Mouse (Mus musculus) urinary bladder, postnatal 25 days (tissue): Measurements from ENCODE around the gene Midn.
A peak's percentile ranks its signal among the peaks of the same experiment; 100 is the strongest.

ENCODE experiments used
- DNase-seq: peaks from one replicate; pipeline ENCODE4 v3.0.0; 2022; ENCODE audit warnings: low spot score

Midn gene

DNA sequence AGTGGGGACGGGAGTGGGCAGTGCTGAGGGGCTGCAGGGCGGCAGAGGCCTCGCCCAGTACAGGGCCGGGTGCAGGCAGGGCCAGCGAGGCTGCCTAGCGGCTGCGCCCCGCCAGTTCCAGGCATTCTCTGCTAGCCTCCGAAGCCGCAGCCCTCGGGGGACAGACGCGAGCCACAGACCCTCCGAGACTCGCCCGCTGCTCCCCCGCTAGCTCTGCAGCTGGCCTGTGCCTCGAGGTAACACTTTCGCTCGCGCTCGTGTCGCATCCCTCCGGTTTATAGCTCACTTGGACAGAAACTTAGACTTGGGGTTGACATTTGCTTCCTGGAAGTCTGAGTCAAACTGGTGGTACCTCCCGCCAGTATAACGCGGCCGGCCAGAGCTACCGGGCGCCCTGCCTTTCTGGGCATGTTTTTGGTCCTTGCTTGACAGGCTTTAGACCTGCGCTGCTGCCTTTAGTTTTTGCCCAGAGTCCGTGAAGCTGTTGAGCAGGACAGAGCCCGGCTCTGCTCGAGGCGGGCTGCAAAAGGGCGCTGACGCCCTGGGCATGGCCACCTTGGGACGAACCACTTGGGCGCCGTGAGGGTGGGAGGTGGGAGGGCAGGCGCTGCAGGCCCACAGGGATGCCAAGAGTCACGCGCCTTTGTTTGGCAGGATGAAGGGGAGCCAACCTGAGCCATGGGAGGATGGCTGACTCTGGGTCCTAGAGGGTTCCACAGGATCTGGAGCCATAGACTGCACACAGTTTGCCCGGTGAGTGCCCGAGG lies 23.9 kb downstream of the Midn start:
- no peak for DNase-seq

DNA sequence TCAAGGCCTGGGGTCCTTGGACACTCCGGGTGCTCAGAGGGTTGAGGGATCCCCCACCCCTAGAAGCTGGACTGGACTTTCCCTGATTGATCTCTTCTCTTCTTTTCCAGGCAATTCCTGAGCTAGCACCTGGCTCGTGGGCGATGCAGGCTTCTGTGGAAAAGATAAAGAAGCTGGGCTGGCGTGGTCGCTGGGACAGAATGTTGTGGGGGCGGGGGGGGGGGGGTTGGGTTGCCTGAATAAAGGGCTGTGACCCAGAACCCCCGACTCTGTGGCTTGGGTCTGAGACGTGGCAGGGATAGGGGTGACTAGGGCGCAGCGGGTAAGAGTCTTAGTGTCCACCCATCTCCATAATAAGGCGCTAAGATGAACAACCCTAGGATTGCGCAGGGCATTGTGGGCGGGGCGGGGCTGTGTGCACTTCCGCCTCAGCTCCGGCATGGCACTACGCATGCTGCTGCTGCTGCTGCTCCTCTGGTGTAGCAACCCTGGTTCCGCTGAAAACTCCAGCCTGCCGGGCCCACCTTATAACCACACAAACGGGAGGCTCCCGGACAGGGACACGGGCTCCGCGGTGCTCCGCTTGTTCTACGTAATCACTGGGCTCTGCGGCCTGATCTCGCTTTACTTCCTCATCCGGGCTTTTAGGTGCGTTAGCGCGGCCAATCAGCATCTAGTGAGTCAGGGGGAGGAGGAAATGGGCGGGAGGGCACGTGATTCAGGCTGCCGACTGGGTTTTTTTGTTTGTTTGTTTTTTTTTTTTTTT lies 24.6 kb downstream of the Midn start, which contains the start of gene 1600002K03Rik:
Gene 1600002K03Rik (plus strand): TSS at position 418 of the 766 bp plus-strand sequence.
- DNase-seq, result peak; percentile 81

DNA sequence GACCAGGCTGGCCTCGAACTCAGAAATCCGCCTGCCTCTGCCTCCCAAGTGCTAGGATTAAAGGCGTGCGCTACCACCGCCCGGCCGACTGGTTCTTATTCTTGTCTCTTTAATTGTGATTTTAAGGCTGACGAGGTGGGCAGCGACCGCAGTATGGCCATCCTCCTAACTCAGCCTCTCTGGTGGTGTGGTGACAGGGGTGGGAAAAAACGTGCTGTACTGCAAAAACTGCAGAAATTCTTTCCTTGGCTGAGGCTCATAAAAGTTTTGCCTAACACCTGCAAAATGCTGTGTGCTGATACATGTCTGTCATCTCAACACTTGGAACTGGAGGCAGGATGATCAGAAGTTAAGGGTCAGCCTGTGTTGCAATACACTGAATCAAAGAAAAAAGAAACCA lies 25.3 kb downstream of the Midn start:
- DNase-seq, result no peak

DNA sequence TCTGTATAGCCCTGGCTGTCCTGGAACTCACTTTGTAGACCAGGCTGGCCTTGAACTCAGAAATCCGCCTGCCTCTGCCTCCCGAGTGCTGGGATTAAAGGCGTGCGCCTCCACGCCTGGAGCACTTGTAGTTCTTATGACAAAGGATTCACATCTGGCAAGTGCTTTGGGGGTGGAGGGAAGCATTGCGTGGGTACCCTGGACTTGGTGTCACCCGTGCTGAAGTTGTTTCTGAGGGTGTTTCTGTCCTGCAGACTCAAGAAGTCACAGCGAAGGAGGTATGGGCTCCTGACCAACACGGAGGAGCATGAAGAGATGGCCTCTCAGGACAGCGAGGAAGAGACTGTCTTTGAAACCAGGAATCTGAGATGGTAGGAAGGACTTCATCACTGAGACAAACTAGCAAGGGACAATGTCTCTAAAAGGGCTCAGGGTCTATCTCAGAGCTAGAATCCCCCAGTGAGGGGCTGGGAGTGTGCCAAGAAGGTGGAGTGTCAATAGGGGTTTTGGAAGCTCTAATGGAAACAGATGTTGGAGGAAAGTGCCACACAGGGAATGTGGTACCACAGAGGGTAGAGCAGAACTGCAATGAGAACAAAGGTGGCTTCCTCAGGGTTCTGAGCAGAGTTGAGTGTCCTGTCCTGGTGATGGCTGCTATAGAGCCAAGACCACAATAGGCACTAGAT lies 26.0 kb downstream of the Midn start:
- no peak for DNase-seq

DNA sequence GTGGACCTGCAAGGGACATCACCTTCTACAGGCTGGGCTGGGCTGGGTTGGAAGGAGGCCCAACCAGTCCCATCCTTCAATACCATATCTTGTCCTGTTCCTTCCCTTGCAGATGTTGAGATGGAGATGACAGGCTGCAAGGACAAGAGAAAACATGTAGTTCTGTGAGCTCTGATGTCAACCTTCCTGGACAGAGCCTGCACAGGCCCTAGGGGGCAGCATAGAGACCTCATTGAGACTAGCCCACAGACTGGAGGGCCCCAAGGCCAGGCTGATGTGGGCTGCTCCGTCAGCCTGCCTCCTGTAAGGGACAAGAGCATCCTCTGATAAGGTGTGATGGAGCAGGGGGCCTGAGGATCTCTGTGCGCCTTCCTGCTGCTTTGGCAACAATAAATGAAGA lies 26.6 kb downstream of the Midn start:
- DNase-seq, result no peak

DNA sequence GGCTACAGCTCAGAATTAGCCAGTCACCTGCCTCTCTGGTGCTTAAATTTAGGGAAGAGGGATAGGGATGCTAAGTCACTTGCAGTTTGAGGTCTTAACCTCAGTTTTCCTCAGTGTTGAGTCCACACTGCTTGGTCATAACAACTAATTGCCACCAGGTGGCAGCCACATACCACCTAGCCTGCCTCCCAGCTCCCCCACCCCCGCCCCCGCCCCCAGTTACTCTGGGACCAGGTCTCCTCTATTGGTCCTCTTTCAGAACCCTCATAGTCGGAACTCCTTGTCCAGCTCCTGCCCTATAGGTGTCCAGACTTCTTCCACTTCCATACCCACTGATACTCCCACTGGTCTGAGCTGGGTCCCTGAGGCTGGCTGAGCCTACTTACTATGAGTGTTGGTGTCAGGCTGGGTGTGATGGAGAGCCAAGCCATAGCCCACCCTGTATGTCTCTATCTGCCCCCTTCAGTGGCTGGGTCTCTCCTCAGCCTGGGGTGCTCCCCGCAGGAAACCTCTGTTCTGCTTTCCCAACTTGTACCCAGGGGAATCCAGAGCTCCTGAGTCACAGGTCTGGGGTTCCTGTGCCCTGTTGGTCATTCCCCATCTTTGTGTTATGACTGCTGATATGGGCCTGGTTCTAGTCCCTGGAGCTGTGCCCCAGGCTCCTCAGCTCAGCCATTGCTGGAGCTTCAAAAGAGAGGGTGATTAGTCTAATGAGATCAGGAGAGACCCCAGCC lies 27.6 kb downstream of the Midn start:
- no peak for DNase-seq

DNA sequence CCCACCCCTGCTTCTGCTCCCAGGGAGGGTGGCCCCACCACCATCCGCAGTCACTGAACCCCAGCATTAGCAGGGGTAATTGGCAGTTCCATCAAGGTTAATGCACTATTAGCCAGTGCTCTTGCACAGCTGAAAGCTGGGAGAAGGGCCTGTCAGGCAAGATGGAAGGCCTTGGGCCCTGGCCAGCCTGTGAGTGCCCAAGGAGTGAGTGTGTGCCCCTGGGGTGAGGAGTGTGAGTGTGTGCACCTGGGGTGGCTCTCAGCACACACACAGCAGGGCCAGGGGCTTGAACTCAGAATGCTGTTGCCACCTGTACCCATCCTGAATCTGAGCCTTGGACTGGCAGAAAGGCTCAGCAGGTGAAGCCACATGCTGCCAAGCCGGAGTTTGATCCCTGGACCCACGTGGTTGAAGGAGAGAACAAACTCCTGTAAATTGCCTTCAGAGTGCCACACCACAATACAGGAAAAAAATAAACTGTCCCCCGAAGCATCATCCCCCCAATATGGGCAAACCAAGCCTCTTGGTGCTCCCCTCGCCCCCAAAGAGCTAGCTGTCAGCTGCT lies 28.3 kb downstream of the Midn start:
- DNase-seq, result no peak

DNA sequence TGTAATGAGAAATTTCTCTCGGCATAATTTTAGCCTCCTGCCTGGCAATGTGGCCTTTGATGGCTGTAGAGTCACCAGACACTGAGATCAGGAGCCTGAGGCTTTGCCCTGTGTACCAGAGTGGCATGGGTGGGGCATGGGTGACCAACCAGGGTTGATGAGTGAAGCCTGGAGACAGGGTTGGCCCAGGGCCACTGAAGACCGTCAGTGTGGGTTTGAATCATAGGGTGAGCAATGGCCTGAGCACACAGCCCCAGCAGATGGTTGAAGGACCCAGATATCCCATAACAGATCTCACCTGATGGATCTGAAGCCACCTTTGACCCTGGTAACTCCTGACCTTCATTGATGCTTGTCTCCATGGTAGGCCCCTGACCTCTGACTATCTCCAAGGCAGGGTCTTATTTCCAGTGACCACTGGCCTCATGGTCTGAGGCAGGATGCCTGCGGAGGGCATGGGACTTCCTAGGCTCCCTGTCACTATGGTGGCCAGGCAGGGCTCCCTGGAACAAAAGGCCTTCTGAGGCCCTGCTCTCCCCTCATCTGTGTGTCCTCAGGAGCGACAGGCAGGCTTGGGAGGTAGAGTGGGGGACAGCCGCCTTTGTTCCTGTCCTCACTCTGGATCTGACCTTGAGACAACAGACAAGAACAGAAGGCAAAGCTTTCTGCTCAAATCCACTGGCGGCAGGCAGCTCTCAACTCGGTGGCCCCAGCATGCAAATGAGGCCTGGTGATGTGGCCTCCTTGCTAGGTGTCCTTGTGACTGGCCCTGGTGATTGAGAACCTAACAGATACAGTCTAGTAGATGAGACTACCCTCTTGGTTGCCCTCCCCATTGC lies 29.6 kb downstream of the Midn start:
- DNase-seq, result no peak

DNA sequence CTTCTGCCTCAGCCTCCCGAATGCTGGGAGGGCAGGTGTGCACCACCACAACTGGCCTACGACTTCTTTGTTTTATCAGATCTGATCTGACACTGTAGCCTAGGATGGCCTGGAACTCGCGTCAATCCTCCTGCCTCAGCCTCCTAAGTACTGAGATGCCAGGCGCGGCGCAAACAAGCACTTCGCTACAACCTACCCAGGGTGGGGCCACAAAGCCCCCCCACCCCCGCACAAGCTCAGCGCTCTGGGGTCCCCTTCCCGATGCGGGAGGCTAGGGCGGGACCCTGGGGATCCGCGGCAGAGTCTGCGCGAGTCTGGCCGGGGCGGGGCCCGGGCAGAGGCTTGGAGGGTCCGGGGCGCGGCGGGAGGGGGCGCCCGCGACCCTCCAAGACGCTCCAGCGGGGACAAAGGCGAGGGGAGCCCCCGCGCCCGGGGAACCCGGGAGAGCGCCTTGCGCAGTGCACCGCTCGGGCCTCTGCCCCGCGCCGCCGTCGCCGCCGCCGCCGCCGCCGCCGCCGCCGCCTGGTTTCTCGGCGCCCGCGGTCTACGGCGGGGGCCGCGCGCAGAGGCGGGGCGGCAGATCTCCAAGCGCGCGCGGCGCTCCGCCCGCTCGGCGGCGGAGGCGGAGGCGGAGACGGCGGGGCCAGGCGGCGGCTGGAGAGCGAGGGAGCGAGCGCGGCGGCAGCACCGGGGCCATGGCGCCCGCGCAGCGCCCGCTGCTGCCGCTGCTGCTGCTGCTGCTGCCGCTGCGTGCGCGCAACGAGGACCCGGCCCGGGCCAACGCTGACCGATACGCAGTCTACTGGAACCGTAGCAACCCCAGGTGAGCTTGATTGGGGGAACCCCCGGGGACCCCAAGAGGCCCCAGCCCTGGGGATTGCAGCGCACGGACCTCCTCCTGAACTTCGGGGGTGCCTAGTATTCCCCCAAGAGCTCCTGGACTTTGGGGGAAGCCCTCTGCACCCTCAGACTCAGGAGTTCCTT lies 31.3 kb downstream of the Midn start, which contains the start of gene Efna2:
Gene Efna2 (plus strand): TSS at position 415 of the 984 bp plus-strand sequence.
- no peak for DNase-seq

DNA sequence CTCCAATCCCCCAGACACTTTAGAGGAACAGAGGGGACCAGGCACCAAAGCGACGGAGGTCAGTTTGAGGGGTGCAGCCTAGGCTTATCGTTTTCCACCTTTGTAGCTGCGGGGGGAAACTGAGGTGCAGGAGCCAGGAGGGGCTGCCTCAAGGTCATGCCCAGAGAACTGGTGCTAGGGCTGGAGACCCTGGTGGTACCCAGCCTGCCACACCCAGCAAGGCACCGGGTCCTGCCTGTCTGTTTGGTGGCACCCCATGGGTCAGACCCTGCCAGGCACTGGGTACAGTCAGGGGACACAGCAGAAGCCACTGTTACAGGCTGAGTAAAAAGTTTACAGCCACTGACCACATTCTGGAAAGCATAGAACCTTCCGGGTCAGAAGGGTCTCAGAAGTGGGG lies 32.2 kb downstream of the Midn start:
- DNase-seq, result no peak

DNA sequence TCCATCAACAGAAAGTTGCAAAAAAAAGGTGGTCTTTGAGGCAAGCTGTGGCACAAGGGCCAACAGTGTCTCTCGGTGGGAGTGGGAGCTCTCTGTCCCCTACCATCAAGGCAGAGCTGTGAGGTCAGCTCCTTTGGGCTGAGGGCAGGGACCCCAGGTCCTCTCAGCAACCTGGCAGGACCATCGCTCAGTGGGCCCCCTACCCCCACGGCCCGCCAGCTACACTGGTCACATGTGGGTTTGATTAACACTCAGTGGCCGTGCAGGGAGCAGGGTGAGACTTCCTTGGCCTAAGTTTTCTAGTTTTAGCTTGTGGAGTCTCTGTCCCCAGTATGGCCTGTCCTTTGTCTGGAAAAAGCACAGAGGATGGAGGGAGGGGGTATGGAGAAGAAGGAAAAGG lies 32.8 kb downstream of the Midn start:
- DNase-seq, result no peak

DNA sequence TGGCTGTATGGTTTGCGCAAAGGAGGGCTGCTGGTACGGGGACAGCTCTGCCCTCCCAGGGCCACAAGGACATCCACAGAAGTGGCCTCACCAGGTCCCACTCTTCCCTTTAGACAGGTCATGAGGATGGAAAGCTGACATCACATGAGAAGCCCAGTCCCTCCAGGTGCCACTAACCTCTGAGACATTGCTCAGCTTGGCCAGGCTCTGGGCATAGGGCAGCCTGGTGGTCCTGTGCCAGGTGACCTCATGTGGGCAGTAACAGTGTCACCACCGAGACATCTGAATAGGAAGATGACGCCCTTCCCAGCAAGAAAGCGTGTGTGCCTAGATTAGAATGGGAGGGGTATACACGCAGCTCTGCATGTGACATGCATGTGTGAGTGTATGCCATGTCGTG lies 34.5 kb downstream of the Midn start:
- no peak for DNase-seq

DNA sequence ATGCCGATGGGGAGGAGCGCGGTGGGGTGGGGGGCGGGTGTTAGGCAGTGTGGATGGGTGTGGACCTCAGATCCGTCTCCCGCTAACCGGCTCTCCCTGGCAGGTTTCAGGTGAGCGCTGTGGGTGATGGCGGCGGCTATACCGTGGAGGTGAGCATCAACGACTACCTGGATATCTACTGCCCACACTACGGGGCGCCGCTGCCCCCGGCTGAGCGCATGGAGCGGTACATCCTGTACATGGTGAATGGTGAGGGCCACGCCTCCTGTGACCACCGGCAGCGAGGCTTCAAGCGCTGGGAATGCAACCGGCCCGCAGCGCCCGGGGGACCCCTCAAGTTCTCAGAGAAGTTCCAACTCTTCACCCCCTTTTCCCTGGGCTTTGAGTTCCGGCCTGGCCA lies 38.6 kb downstream of the Midn start:
- DNase-seq, result no peak

DNA sequence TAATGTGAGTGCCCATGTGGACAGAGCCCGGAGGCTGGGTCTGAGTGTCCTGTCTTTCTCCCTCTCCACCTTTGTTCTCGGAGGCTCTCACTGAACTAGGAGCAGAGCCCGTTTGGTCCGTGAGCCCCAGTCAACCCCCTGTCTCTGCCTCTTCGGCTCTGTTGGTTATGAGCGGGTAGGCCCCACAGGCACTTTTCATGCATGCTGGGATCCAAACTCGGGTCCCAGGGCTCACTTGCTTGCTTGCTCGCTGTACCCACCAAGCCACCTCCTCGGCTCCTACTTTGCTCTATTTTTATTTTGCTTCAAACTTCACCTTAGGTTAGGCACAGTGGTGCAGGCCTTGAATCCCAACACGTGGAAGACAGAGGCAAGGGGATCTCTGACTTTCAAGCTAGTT lies 39.7 kb downstream of the Midn start:
- no peak for DNase-seq

DNA sequence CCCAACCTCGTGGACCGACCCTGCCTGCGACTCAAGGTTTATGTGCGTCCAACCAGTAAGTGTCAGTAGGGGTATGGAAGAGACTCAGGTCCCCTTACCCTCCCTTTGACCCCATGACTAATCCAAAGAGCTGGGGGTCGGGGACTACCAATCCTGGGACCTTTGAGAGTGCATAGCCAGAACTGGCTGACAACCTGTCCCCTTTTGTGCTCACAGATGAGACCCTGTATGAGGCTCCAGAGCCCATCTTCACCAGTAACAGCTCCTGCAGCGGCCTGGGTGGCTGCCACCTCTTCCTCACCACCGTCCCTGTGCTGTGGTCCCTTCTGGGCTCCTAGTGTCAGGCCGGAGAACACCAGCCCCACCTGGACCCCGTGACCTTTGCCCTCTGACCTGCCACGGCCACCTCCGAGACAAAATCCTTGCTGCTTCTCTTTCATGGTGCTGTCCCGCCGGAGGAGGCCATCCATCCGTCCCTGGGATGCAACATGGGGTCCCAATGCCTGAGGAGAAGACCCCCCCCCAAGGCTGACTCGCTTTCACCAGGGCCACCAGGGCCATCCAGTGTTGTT lies 40.5 kb downstream of the Midn start:
- no peak for DNase-seq

DNA sequence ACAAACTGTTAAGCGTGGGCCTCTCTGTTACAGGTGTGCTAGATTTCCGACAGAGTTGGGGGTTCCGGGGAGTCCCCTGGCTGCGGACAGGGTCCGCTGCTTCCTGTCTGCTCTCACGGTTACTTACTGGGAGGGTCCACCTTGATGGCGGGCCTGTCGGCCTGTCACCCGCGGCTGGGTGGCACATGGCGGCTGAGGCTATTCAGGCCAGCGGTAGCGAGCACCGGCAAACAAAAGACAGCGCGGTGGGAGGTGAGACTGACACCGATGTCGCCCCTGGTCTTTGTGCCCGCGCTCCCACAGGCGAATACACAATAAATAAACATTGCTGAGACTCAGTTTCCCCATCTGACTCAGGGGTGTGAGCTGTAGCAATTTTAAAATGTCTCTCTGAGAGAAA lies 41.9 kb downstream of the Midn start:
- DNase-seq, result no peak

DNA sequence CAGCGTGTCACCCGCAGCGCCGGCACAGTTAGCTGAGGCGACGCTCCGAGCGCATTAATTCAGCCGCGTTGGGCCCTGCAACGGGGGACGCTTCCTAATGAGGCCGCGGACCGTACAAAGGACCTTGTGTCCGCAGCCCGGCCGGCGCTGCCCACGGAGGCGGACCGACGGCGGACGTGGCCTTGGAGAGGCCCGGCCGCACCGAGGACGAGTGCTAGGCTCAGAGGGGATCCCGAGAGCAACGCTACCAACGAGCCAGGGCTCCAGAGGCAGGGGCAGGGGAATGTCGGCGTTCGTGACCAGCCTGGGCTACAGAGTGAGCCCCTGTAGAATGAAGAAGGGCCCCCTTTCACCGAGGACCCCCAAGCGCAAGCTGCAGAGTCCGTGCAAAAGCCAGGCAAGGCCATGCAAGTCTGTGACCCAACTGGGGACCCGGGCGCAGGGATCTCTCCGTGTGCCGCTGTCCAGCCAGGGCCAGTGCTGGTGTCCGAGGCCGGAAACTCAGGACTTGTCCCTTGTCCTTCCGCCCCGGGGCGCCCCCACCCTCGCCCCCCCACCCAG lies 42.5 kb downstream of the Midn start:
- DNase-seq, result no peak

DNA sequence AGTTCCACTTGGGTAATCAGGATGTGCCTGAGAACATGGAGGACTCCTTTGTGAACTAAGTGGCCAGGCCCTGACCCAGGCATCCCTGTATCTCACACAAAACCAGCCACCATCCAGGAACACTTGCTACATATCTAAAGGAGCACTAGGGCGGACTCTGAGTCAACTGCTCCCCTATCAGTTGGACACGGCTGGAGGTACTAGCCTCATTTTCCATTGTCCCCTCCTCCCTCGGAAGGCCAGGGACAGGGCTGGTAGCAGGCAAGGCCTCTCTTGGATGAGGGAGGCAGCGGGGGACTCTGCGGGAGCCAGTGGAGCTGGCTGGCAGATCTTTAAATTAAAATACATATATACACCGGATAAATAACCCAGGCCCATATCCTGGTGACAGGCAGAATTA lies 45.9 kb downstream of the Midn start:
- DNase-seq, result no peak

DNA sequence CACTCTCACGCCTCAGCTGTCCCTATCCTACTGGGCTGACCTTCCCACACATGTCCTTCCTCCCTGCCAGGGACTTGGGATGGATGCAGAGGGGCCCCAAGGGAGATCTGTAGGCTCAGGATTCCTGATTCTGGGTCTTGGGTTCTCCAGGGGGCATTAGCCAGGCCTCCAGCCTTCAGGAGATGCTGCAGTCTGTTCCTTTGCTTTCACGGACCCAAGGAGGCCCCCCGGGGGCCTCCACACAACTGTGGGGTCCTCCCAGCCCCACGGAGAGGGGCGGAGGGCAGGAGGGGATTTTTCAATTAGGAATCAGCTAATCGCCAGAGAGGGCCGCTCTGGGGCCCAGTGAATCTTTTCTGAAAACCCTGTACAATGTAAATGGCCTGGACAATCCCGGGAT lies 46.4 kb downstream of the Midn start:
- DNase-seq, result no peak
